Mouse (Mus musculus) kidney, embryonic 15.5 days (tissue): Measurements from ENCODE around the gene Hdac5. TPM values are rescaled to one million over a fixed set of nuclear protein-coding genes. Genes with fewer than 3 reads are reported as not detected.
A peak's percentile ranks its signal among the peaks of the same experiment; 100 is the strongest.
"Not testable (repeated sequence)": the region's sequence is repeated elsewhere in the genome, so short reads cannot be mapped to it uniquely, and the experiment has no call there.

Source experiments
- ATAC-seq: fragments of 200-750 bp; cut with Nextera tagmentation; replicated peaks from 2 replicates; pipeline ENCODE4 v1.8.0; 2017; ENCODE audit warnings: moderate TSS enrichment; ENCODE audit not compliant: low FRiP score
- H3K27ac ChIP-seq: fragments of 300-500 bp; sonication (generic); 2 replicates; pipeline ENCODE4 v1.5.1; 2015; ENCODE audit warnings: mild to moderate bottlenecking, inconsistent platforms
- H3K27me3 ChIP-seq: fragments of 300-500 bp; sonication (generic); 2 replicates; pipeline ENCODE4 v1.6.1; 2015; ENCODE audit warnings: inconsistent platforms
- H3K36me3 ChIP-seq: fragments of 300-500 bp; sonication (generic); 2 replicates; pipeline ENCODE4 v1.6.1; 2015; ENCODE audit warnings: inconsistent platforms
- H3K4me1 ChIP-seq: fragments of 300-500 bp; sonication (generic); 2 replicates; pipeline ENCODE4 v1.6.1; 2015; ENCODE audit warnings: inconsistent platforms
- H3K4me2 ChIP-seq: fragments of 300-500 bp; sonication (generic); 2 replicates; pipeline ENCODE4 v1.6.1; 2015; ENCODE audit warnings: moderate library complexity, mild to moderate bottlenecking, inconsistent platforms
- H3K4me3 ChIP-seq: fragments of 300-500 bp; sonication (generic); replicated peaks from 2 replicates; pipeline ENCODE4 v1.5.1; 2015; ENCODE audit warnings: mild to moderate bottlenecking, inconsistent platforms
- H3K9ac ChIP-seq: fragments of 300-500 bp; sonication (generic); 2 replicates; pipeline ENCODE4 v1.6.1; 2015; ENCODE audit warnings: mild to moderate bottlenecking, inconsistent platforms
- H3K9me3 ChIP-seq: fragments of 300-500 bp; sonication (generic); replicated peaks from 2 replicates; pipeline ENCODE4 v1.6.1; 2016; ENCODE audit warnings: inconsistent platforms
- WGBS: fragments of 180-500 bp; shearing (Covaris S2); methylation state at CpG from one replicate; pipeline ENCODE4 v1.1.7; 2015; ENCODE audit warnings: mixed read lengths; 5-methylcytosine and 5-hydroxymethylcytosine counted together
- microRNA-seq: library from miRNA; unstranded; fragments of <30 nt; microRNA quantifications from one replicate; pipeline ENCODE4, GENCODE M21; 2016
- polyA plus RNA-seq: library from polyadenylated mRNA; unstranded; fragments of >200 nt; fragmentation: Nextera tagmentation; extraction: Ambion mirVana; gene quantifications from 2 replicates; pipeline ENCODE4 v1.2.1, GENCODE M21; 2015

The Hdac5 gene
- polyA plus RNA-seq, 1 experiment from 2014 or later, result 48.4 TPM

- H3K9me3 ChIP-seq, H3K4me1 ChIP-seq, ATAC-seq, H3K4me2 ChIP-seq, H3K9ac ChIP-seq, H3K27me3 ChIP-seq, H3K27ac ChIP-seq, H3K4me3 ChIP-seq: not testable (repeated sequence)
- 81% methylated on average over 2 of the region's 2 CpGs for WGBS
- H3K36me3 ChIP-seq, result peaks cover 41% of the 10 kb centered on the region
Measured at GRCm38 (mm10) chr11:102158024-102158423, 71.9 kb downstream of the Hdac5 start.

DNA sequence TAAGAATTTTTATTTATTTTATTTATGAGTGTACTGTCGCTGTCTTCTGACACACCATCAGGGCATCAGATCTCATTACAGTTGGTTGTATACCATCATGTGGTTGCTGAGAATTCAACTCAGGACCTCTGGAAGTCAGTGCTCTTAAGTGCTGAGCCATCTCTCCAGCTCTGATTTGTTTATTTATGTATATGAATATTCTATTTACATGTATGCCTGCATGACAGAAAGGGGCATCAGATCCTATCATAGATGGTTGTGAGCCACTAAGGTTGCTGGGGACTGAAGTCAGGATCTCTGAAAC lies 73.2 kb downstream of the Hdac5 start:
- peaks cover 39% of the 10 kb centered on the region for H3K36me3 ChIP-seq
- H3K4me2 ChIP-seq, result peak overlapping the region; percentile 87
- H3K9ac ChIP-seq, result no peak overlapping the region
- no peaks in the 10 kb centered on the region for H3K27me3 ChIP-seq
- H3K4me3 ChIP-seq, result 0 out of 2 replicates have a peak overlapping the region, but pooled peaks have one; percentile 81
- H3K9me3 ChIP-seq, result no peaks in the 10 kb centered on the region
- no peak overlapping the region for H3K27ac ChIP-seq
- WGBS, result 11% methylated on average over 1 of the region's 1 CpGs
- ATAC-seq, result peak; percentile 69; the same call in 1 of the 2 replicates
- H3K4me1 ChIP-seq, result peaks cover 10% of the 10 kb centered on the region

- H3K9ac ChIP-seq, result peak within 1 kb of the TSS; percentile 84
- peaks cover 10% of the 10 kb centered on the region for H3K4me1 ChIP-seq
- under 1% methylated on average over 37 of the region's 37 CpGs for WGBS
- H3K27me3 ChIP-seq, result no peaks in the 10 kb centered on the region
- H3K9me3 ChIP-seq, result no peaks in the 10 kb centered on the region
- H3K4me2 ChIP-seq, result peak within 1 kb of the TSS; percentile 87
- H3K27ac ChIP-seq, result peak within 1 kb of the TSS; percentile 67
- peak within 1 kb of the TSS; percentile 81 for H3K4me3 ChIP-seq
- H3K36me3 ChIP-seq, result peaks cover 34% of the 10 kb centered on the region
- ATAC-seq, result peak; percentile 85
Measured at GRCm38 (mm10) chr11:102156039-102156785, 73.8 kb downstream of the Hdac5 start, which contains the start of gene Tmem101. Tmem101 (minus strand) TSS chr11:102156404.

GRCm38 (mm10) chr11:102147213-102147989 lies 82.6 kb downstream of the Hdac5 start:
- peak overlapping the region; percentile 60 for H3K4me2 ChIP-seq
- H3K4me3 ChIP-seq, result peak overlapping the region; percentile 17
- peaks cover 71% of the 10 kb centered on the region for H3K27me3 ChIP-seq

GRCm38 (mm10) chr11:102146531-102146930 lies 83.4 kb downstream of the Hdac5 start:
- Histone ChIP-seq H3K27me3 (peaks cover 71% of the 10 kb centered on the region), H3K4me1 (peaks cover 38% of the 10 kb centered on the region), H3K27ac (no peak overlapping the region), H3K9ac (no peak overlapping the region), H3K9me3 (no peaks in the 10 kb centered on the region), H3K36me3 (no peaks in the 10 kb centered on the region), H3K4me3 (peak overlapping the region; percentile 37; the same call in 1 of the 2 replicates), H3K4me2 (peak overlapping the region; percentile 60)
- 11% methylated on average over 17 of the region's 17 CpGs for WGBS
- ATAC-seq, result no peak

More at GRCm38 (mm10) chr11:102147213-102147989, 82.6 kb downstream of the Hdac5 start:
- 11% methylated on average over 34 of the region's 34 CpGs for WGBS
- H3K9me3 ChIP-seq, result no peaks in the 10 kb centered on the region
- 0 out of 2 replicates have a peak overlapping the region, but pooled peaks have one; percentile 9 for H3K9ac ChIP-seq
- no peak overlapping the region for H3K27ac ChIP-seq
- H3K4me1 ChIP-seq, result peaks cover 38% of the 10 kb centered on the region
- peak; percentile 15; the same call in 1 of the 2 replicates for ATAC-seq
- H3K36me3 ChIP-seq, result peaks cover 2% of the 10 kb centered on the region; the same call in 1 of the 2 replicates

DNA sequence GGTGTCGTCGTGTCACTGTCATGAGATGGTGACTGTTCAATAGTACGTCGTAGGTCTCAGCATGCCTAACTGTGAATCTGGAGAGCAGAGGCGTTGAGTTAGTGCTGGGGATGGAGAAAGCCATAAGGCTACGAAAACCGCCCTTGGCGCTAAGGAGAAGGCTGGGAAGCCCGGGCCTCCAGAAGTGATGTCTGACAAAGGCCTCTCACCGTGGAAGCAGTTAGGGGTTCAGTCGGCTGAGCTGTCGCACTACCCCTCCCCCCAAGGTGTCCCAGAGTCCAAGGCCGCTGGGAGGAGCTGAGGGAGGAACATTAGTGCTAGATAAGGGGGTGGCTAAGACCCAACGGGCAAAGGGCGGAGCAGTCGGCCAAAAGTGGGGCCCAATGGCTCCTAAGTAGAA lies 84.0 kb downstream of the Hdac5 start:
- ATAC-seq, result no peak
- Histone ChIP-seq H3K4me3 (peak overlapping the region; percentile 37), H3K9ac (no peak overlapping the region), H3K27me3 (peaks cover 71% of the 10 kb centered on the region), H3K9me3 (no peaks in the 10 kb centered on the region), H3K27ac (no peak overlapping the region), H3K4me1 (peaks cover 38% of the 10 kb centered on the region), H3K36me3 (no peaks in the 10 kb centered on the region), H3K4me2 (peak overlapping the region; percentile 60)
- 4% methylated on average over 16 of the region's 16 CpGs for WGBS

- WGBS, result under 1% methylated on average over 50 of the region's 50 CpGs
- Histone ChIP-seq H3K9me3 (no peaks in the 10 kb centered on the region), H3K36me3 (no peaks in the 10 kb centered on the region), H3K27ac (no peak within 1 kb of the TSS), H3K4me1 (peaks cover 38% of the 10 kb centered on the region), H3K27me3 (peaks cover 71% of the 10 kb centered on the region), H3K4me3 (peak within 1 kb of the TSS; percentile 37), H3K4me2 (peak within 1 kb of the TSS; percentile 60), H3K9ac (0 out of 2 replicates have a peak within 1 kb of the TSS, but pooled peaks have one; percentile 31)
- no peak for ATAC-seq
Measured at GRCm38 (mm10) chr11:102145471-102146001, 84.4 kb downstream of the Hdac5 start, which contains the start of gene Nags. Nags (plus strand) TSS chr11:102145513.

DNA sequence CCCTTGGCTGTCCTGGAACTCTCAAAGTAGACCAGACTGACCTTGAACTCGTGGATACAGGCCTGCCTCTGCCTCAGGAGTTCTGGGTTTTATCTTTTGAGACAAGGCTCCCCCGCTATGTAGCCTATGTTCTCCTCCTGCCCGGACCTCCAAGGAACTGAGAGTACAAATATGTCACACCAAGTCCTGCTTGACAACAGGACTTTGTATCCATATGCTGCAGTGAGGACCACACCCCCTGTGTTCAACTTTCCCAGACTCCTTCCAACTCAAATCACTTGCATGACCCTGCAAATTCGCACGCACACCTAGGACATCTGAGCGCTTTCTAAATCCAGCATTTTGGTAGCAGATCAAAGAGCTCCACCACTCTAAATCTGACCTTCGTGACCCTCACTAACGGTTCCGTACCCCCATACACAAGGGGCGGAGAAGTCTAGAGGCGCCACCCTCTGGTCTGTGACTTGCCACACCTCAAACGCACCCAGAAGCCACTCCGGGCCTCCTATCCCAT lies 85.0 kb downstream of the Hdac5 start:
- Histone ChIP-seq H3K9ac (0 out of 2 replicates have a peak overlapping the region, but pooled peaks have one; percentile 31), H3K36me3 (no peaks in the 10 kb centered on the region), H3K4me2 (peak overlapping the region; percentile 60), H3K4me1 (peaks cover 38% of the 10 kb centered on the region), H3K9me3 (no peaks in the 10 kb centered on the region), H3K4me3 (peak overlapping the region; percentile 37), H3K27ac (no peak overlapping the region), H3K27me3 (peaks cover 71% of the 10 kb centered on the region)
- ATAC-seq, result 0 out of 2 replicates have a peak, but pooled peaks have one; percentile 43
- WGBS, result 25% methylated on average over 13 of the region's 13 CpGs

Small RNA genes lying within 50 kb of the gene (microRNA-seq; reads per million reads assigned to microRNA genes)
- 1.3 reads per million for gene Mir8101

Other genes starting within 250 kb of the Hdac5 start
- gene Cfap97d1, start 245.9 kb downstream of the Hdac5 start, polyA plus RNA-seq, result not detected in 2 replicates
- 32.8 and 33.8 TPM in 2 replicates for gene Dusp3, start 243.2 kb downstream of the Hdac5 start, polyA plus RNA-seq
- 7.8 and 11.0 TPM in 2 replicates for gene Mpp3, start 201.7 kb downstream of the Hdac5 start, polyA plus RNA-seq
- 0.82 and 1.1 TPM in 2 replicates for gene Cd300lg, start 188.7 kb downstream of the Hdac5 start, polyA plus RNA-seq
- gene Mpp2, start 141.7 kb downstream of the Hdac5 start, polyA plus RNA-seq, result 14.0 and 14.2 TPM in 2 replicates
- gene Ppy, start 128.8 kb downstream of the Hdac5 start, polyA plus RNA-seq, result not detected in 2 replicates
- 3.6 TPM in 1 of 2 replicates, not detected in the other for gene Pyy, start 122.3 kb downstream of the Hdac5 start, polyA plus RNA-seq
- gene Nags, start 84.7 kb downstream of the Hdac5 start, polyA plus RNA-seq, result 0.19 and 0.33 TPM in 2 replicates
- gene Tmem101, start 73.8 kb downstream of the Hdac5 start, polyA plus RNA-seq, result 35.3 and 36.5 TPM in 2 replicates
- 122 and 135 TPM in 2 replicates for gene Lsm12, start 44.9 kb downstream of the Hdac5 start, polyA plus RNA-seq
- 39.7 and 43.4 TPM in 2 replicates for gene G6pc3, start 40.5 kb downstream of the Hdac5 start, polyA plus RNA-seq
- gene BC030867, start 18.7 kb upstream of the Hdac5 start, polyA plus RNA-seq, result 18.1 and 22.2 TPM in 2 replicates
- gene Asb16, start 38.6 kb upstream of the Hdac5 start, polyA plus RNA-seq, result 0.10 and 0.13 TPM in 2 replicates
- gene Tmub2, start 54.8 kb upstream of the Hdac5 start, polyA plus RNA-seq, result 48.9 and 57.9 TPM in 2 replicates
- 12.3 and 14.0 TPM in 2 replicates for gene Atxn7l3, start 66.5 kb upstream of the Hdac5 start, polyA plus RNA-seq
- gene Ubtf, start 89.6 kb upstream of the Hdac5 start, polyA plus RNA-seq, result 95.3 and 100 TPM in 2 replicates
- 12.8 and 20.2 TPM in 2 replicates for gene Slc4a1, start 136.0 kb upstream of the Hdac5 start, polyA plus RNA-seq
- gene Rundc3a, start 163.2 kb upstream of the Hdac5 start, polyA plus RNA-seq, result 2.5 and 4.9 TPM in 2 replicates
- gene Slc25a39, start 177.8 kb upstream of the Hdac5 start, polyA plus RNA-seq, result 271 and 298 TPM in 2 replicates
- 151 and 172 TPM in 2 replicates for gene Grn, start 200.1 kb upstream of the Hdac5 start, polyA plus RNA-seq
- gene Fam171a2, start 217.5 kb upstream of the Hdac5 start, polyA plus RNA-seq, result 6.9 and 7.1 TPM in 2 replicates
- 8.2 and 11.0 TPM in 2 replicates for gene Itga2b, start 240.0 kb upstream of the Hdac5 start, polyA plus RNA-seq